Mouse (Mus musculus) CH12.LX (cell line): ENCODE data around the gene Sgsm1. TPM values are rescaled to one million over a fixed set of nuclear protein-coding genes. Genes with fewer than 3 reads are reported as not detected.

ENCODE experiments used
- DNase-seq: peaks from one replicate; pipeline ENCODE4 v3.0.0-alpha.2; 2013; ENCODE audit errors: extremely low read depth
- H3K27ac ChIP-seq: 2 replicates; pipeline ENCODE4 v1.5.1; 2012; ENCODE audit warnings: low read depth, mild to moderate bottlenecking, control low read depth, moderate library complexity; ENCODE audit not compliant: insufficient read depth
- H3K27me3 ChIP-seq: replicated peaks from 2 replicates; pipeline ENCODE3; 2012; ENCODE audit warnings: inconsistent platforms
- H3K36me3 ChIP-seq, 2 experiments: replicated peaks in 1 of 2; 2 replicates each; pipeline versions ENCODE3 to v1.6.1; 2012; ENCODE audit warnings: inconsistent platforms in 1 of 2, low read length in 1 of 2, mild to moderate bottlenecking in 1 of 2, mixed read lengths in 1 of 2, moderate library complexity in 1 of 2; ENCODE audit not compliant: control insufficient read depth in 1 of 2, insufficient read depth in 1 of 2
- H3K4me1 ChIP-seq, 2 experiments: 2 replicates each; pipeline ENCODE4 v1.6.1; 2012; ENCODE audit warnings: inconsistent platforms in 1 of 2, moderate library complexity in 1 of 2; ENCODE audit not compliant: insufficient read depth in 2 of 2, control insufficient read depth in 1 of 2
- H3K4me2 ChIP-seq: 2 replicates; pipeline ENCODE4 v1.6.1; 2012; ENCODE audit warnings: low read depth, mild to moderate bottlenecking, control low read depth; ENCODE audit not compliant: poor library complexity, insufficient read depth, severe bottlenecking
- H3K4me3 ChIP-seq, 3 experiments: fragments of 150-350 bp in 1 of 3; sonication (generic) in 1 of 3; replicated peaks in 1 of 3; 2 replicates each; pipeline versions ENCODE3 to v1.5.1; 2011 to 2012; ENCODE audit warnings: low read depth in 2 of 3, low read length in 2 of 3, mild to moderate bottlenecking in 2 of 3, moderate library complexity in 2 of 3, control low read depth in 1 of 3, improper control_type of control experiment in 1 of 3, inconsistent platforms in 1 of 3, mixed read lengths in 1 of 3; ENCODE audit not compliant: poor library complexity in 1 of 3
- H3K79me2 ChIP-seq: replicated peaks from 2 replicates; pipeline ENCODE4 v1.6.1; 2012; ENCODE audit warnings: mild to moderate bottlenecking, moderate library complexity; ENCODE audit not compliant: control insufficient read depth, poor library complexity, insufficient read depth, severe bottlenecking; ENCODE audit errors: extremely low read depth
- H3K9ac ChIP-seq: 2 replicates; pipeline ENCODE4 v1.6.1; 2012; ENCODE audit warnings: low read depth, mild to moderate bottlenecking, control low read depth, moderate library complexity; ENCODE audit not compliant: insufficient read depth
- H3K9me3 ChIP-seq: replicated peaks from 2 replicates; pipeline ENCODE3; 2012; ENCODE audit warnings: low read length, inconsistent platforms, mixed read lengths
- CHD2 ChIP-seq: IDR thresholded peaks from 2 replicates; pipeline ENCODE4 v1.6.1; 2011; ENCODE audit warnings: low read length, improper control_type of control experiment
- CTCF ChIP-seq, 2 experiments: IDR thresholded peaks in 1 of 2; conservative IDR thresholded peaks in 1 of 2; 2 replicates each; pipeline ENCODE4 v1.5.1; 2011 to 2012; ENCODE audit warnings: low read depth in 2 of 2, low read length in 2 of 2, improper control_type of control experiment in 1 of 2, inconsistent platforms in 1 of 2, mild to moderate bottlenecking in 1 of 2, moderate library complexity in 1 of 2
- E2F4 ChIP-seq: IDR thresholded peaks from 2 replicates; pipeline ENCODE4 v1.6.1; 2011; ENCODE audit warnings: low read depth, low read length, improper control_type of control experiment; ENCODE audit not compliant: insufficient replicate concordance
- ETS1 ChIP-seq: conservative IDR thresholded peaks from 2 replicates; pipeline ENCODE4 v1.6.1; 2012; ENCODE audit warnings: low read depth, mild to moderate bottlenecking, inconsistent platforms, low read length, improper control_type of control experiment, moderate library complexity
- GABPA ChIP-seq: IDR thresholded peaks from 2 replicates; pipeline ENCODE4 v1.6.1; 2012; ENCODE audit warnings: low read depth, low read length, improper control_type of control experiment, inconsistent platforms; ENCODE audit not compliant: insufficient replicate concordance
- JUND ChIP-seq: conservative IDR thresholded peaks from 2 replicates; pipeline ENCODE4 v1.6.1; 2011; ENCODE audit warnings: low read depth, low read length, improper control_type of control experiment
- MAZ ChIP-seq: IDR thresholded peaks from 2 replicates; pipeline ENCODE4 v1.6.1; 2012; ENCODE audit warnings: low read depth, mild to moderate bottlenecking, inconsistent platforms, low read length, improper control_type of control experiment, moderate library complexity
- MEF2A ChIP-seq: IDR thresholded peaks from 2 replicates; pipeline ENCODE4 v1.6.1; 2014; ENCODE audit warnings: low read depth, mild to moderate bottlenecking, inconsistent platforms, low read length, improper control_type of control experiment, borderline replicate concordance
- MXI1 ChIP-seq: IDR thresholded peaks from 2 replicates; pipeline ENCODE4 v1.6.1; 2011; ENCODE audit warnings: mild to moderate bottlenecking, low read depth, low read length, improper control_type of control experiment
- MYC ChIP-seq: IDR thresholded peaks from 2 replicates; pipeline ENCODE4 v1.6.1; 2011; ENCODE audit warnings: low read depth, mild to moderate bottlenecking, improper control_type of control experiment, low read length
- NRF1 ChIP-seq: IDR thresholded peaks from 2 replicates; pipeline ENCODE4 v1.6.1; 2014; ENCODE audit warnings: low read depth, mild to moderate bottlenecking, inconsistent platforms, low read length, improper control_type of control experiment, moderate library complexity
- PAX5 ChIP-seq: IDR thresholded peaks from 2 replicates; pipeline ENCODE4 v1.6.1; 2012; ENCODE audit warnings: low read length, inconsistent platforms, mixed read lengths
- POLR2AphosphoS2 ChIP-seq: IDR thresholded peaks from 2 replicates; pipeline ENCODE4 v1.6.1; 2011; ENCODE audit warnings: low read depth, low read length, improper control_type of control experiment
- RAD21 ChIP-seq: IDR thresholded peaks from 2 replicates; pipeline ENCODE4 v1.6.1; 2011; ENCODE audit warnings: low read depth, mild to moderate bottlenecking, low read length, improper control_type of control experiment, moderate library complexity
- SIN3A ChIP-seq: IDR thresholded peaks from 2 replicates; pipeline ENCODE4 v1.6.1; 2012; ENCODE audit warnings: low read length, improper control_type of control experiment, inconsistent platforms
- UBTF ChIP-seq: IDR thresholded peaks from 2 replicates; pipeline ENCODE4 v1.6.1; 2012; ENCODE audit warnings: low read depth, mild to moderate bottlenecking, inconsistent platforms, low read length, improper control_type of control experiment, moderate library complexity
- USF1 ChIP-seq: IDR thresholded peaks from 2 replicates; pipeline ENCODE4 v1.6.1; 2014; ENCODE audit warnings: low read depth, mild to moderate bottlenecking, inconsistent platforms, low read length, improper control_type of control experiment
- USF2 ChIP-seq: conservative IDR thresholded peaks from 2 replicates; pipeline ENCODE4 v1.6.1; 2011; ENCODE audit warnings: low read depth, low read length, improper control_type of control experiment
- ZC3H11A ChIP-seq: IDR thresholded peaks from 2 replicates; pipeline ENCODE4 v1.6.1; 2012; ENCODE audit warnings: low read depth, mild to moderate bottlenecking, inconsistent platforms, low read length, improper control_type of control experiment
- ZKSCAN1 ChIP-seq: IDR thresholded peaks from 2 replicates; pipeline ENCODE4 v1.6.1; 2012; ENCODE audit warnings: low read depth, inconsistent platforms, low read length, improper control_type of control experiment, borderline replicate concordance
- dilution Hi-C: fragments of 300-500 bp; cut with MboI; formaldehyde crosslinking; loops from 2 replicates; pipeline ENCODE4 v1.14.3; 2020; ENCODE audit warnings: low sequenced_read_pairs; ENCODE audit not compliant: extremely low pct_unique_long_range_greater_than_20kb, extremely low pct_ligation_motif_present
- in situ Hi-C: fragments of 300-500 bp; cut with MboI; formaldehyde crosslinking; loops from 3 replicates; pipeline ENCODE4 v1.14.3; 2019; ENCODE audit warnings: low sequenced_read_pairs, low pct_ligation_motif_present, low pct_unique_long_range_greater_than_20kb, mixed read lengths
- polyA plus RNA-seq: library from polyadenylated mRNA; unstranded; fragments of >175 nt; gene quantifications from 2 replicates; pipeline ENCODE4 v1.2.1, GENCODE M21; 2012; ENCODE audit warnings: low read depth; ENCODE audit not compliant: insufficient read length
- total RNA-seq, 2 experiments: library from RNA; depleted of rRNA; stranded (reverse); fragments of 300-350 nt in 1 of 2; fragments of >200 nt in 1 of 2; gene quantifications; 2 replicates each; pipeline ENCODE4 v1.2.3; 2012 to 2014

The Sgsm1 gene
- total and polyA plus RNA-seq, 3 experiments, result 0.08 TPM; not detected in 2

- Histone ChIP-seq H3K27me3 (peaks cover 37% of the 10 kb centered on the region), H3K36me3 (no peaks in the 10 kb centered on the region), H3K79me2 (no peaks in the 10 kb centered on the region), H3K4me3 (no peak overlapping the region), H3K4me1 (no peaks in the 10 kb centered on the region), H3K27ac (no peak overlapping the region), H3K4me2 (no peak overlapping the region), H3K9me3 (no peaks in the 10 kb centered on the region), H3K9ac (no peak overlapping the region)
- DNase-seq, result no peak
- in situ Hi-C loops (no loop called here), dilution Hi-C loops (no loop called here)
- no peak for TF ChIP-seq PAX5
- no peak for TF ChIP-seq RAD21
- no peak for TF ChIP-seq E2F4
- TF ChIP-seq MEF2A, result no peak
- TF ChIP-seq ZKSCAN1, result no peak
- no peak for TF ChIP-seq USF1
- no peak for TF ChIP-seq ETS1
- TF ChIP-seq ZC3H11A, result no peak
- TF ChIP-seq MYC, result no peak
- no peak for TF ChIP-seq SIN3A
- no peak for TF ChIP-seq UBTF
- no peak for TF ChIP-seq GABPA
- TF ChIP-seq CTCF (conservative IDR thresholded peaks at IDR 0.05 in 1 of 2, IDR thresholded peaks at IDR 0.05 in 1 of 2; ENCODE audit: low read depth in 2 of 2, low read length in 2 of 2), result no peak
- no peak for TF ChIP-seq MXI1
- no peak for TF ChIP-seq NRF1
- TF ChIP-seq JUND, result no peak
- no peak for TF ChIP-seq POLR2AphosphoS2
- no peak for TF ChIP-seq USF2
- TF ChIP-seq CHD2, result no peak
Observed at GRCm38 (mm10) chr5:113249263-113249930, 61.2 kb downstream of the Sgsm1 start.

- no peak for DNase-seq
- H3K4me2 ChIP-seq, result no peak overlapping the region
- in situ Hi-C loops, result no loop called here
- TF ChIP-seq E2F4, result no peak
- TF ChIP-seq CHD2, result no peak
- TF ChIP-seq ZC3H11A, result no peak
- TF ChIP-seq NRF1, result no peak
- no peak for TF ChIP-seq USF1
- TF ChIP-seq CTCF (conservative IDR thresholded peaks at IDR 0.05 in 1 of 2, IDR thresholded peaks at IDR 0.05 in 1 of 2; ENCODE audit: low read depth in 2 of 2, low read length in 2 of 2), result no peak
- TF ChIP-seq POLR2AphosphoS2, result no peak
- TF ChIP-seq MAZ, result no peak
- TF ChIP-seq, all 38 proteins: peak for 0
- Histone ChIP-seq H3K36me3 (no peaks in the 10 kb centered on the region), H3K4me3 (no peak overlapping the region), H3K9ac (no peak overlapping the region), H3K27ac (no peak overlapping the region), H3K27me3 (peaks cover 59% of the 10 kb centered on the region), H3K9me3 (no peaks in the 10 kb centered on the region), H3K79me2 (no peaks in the 10 kb centered on the region), H3K4me1 (peaks cover 0 to 12% of the 10 kb centered on the region in 2 experiments; a peak in 2 of 4 replicates)
- dilution Hi-C loops, result no loop called here
Observed at GRCm38 (mm10) chr5:113230196-113230595, 80.4 kb downstream of the Sgsm1 start.
